Comparison of ENCODE assay signal across 9 mouse cellular contexts in the genomic region with DNA sequence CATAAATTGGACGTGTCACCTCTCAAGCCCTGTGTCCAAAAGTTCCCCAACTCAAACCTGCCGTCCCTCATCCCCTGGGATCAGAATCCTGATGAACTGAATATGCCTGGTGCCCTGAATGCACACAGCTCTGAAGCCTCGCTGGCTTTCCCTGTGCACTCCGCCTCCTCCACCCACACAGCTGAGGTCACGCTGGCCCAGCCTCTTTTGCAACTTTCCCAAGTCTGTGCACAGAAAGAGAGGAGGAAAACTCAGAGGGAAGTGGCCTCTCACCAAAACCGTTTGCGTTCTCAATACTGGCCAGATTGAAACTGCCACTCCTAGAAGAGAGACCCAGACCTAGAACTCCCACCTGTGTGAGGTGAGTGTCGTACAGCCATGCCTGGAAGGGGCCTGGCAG. TPM values are rescaled to one million over a fixed set of nuclear protein-coding genes. Genes with fewer than 3 reads are reported as not detected.
DNase-seq lines count a peak whose midpoint lies in the region; ATAC-seq and TF ChIP-seq lines count a peak whose summit lies in the region.
"Had no signal": no experiment of that assay in that cellular context is flagged by ENCODE, and none has a peak within 500 bp of the region (broad histone marks: within the 10 kb centered on the region; RNA-seq: fewer than 3 reads in every experiment).

TSS of gene Rab7b (plus strand) at position 221 of the 400 bp plus-strand sequence.

- no peaks in the 10 kb centered on the region for H3K27me3 ChIP-seq in kidney, adult 2 months (replicated peaks; ENCODE audit: control insufficient read depth, insufficient read depth, low read length)
- H3K27me3 ChIP-seq in liver, embryonic 15.5 days, result no peaks in the 10 kb centered on the region
- no peaks in the 10 kb centered on the region for H3K27me3 ChIP-seq in stomach, embryonic 16.5 days (ENCODE audit: control insufficient read depth, insufficient read depth, low read length)
- H3K27me3 ChIP-seq: neural tube, embryonic 12.5 days had no signal

- H3K27ac ChIP-seq in kidney, adult 2 months (ENCODE audit: insufficient read depth, low read depth, low read length), result no peak within 1 kb of the TSS
- H3K27ac ChIP-seq in gastrocnemius, adult 2 months, result peak within 1 kb of the TSS; percentile 85
- no peak within 1 kb of the TSS for H3K27ac ChIP-seq in liver, embryonic 15.5 days (replicated peaks)
- H3K27ac ChIP-seq in stomach, embryonic 16.5 days (ENCODE audit: low read length), result peak within 1 kb of the TSS; percentile 72; the same call in 1 of the 2 replicates
- H3K27ac ChIP-seq: neural tube, embryonic 12.5 days had no signal

- TF ChIP-seq CTCF in kidney, adult 2 months (conservative IDR thresholded peaks at IDR 0.05; ENCODE audit: insufficient read depth, insufficient read length, low read depth, low read length), result no peak
- no peak for TF ChIP-seq CTCF in gastrocnemius, adult 2 months (IDR thresholded peaks at IDR 0.05)

- ATAC-seq in liver, embryonic 15.5 days (ENCODE audit: insufficient read depth), result no peak
- ATAC-seq in stomach, embryonic 16.5 days (ENCODE audit: insufficient read depth, low FRiP score), result peak; percentile 53; the same call in 1 of the 2 replicates

- DNase-seq in kidney, adult 2 months, result peak; percentile 27
- no peak for DNase-seq in kidney, adult 18-20 months
- DNase-seq in gastrocnemius, adult 2 months, result peak; percentile 81
- DNase-seq in cerebellum, postnatal 36 days, result no peak
- DNase-seq in T-cell, adult 2 months (ENCODE audit: low spot score), result no peak
- no peak for DNase-seq in embryo, embryonic 11 days

- H3K4me3 ChIP-seq in kidney, adult 2 months (ENCODE audit: insufficient read depth, low read depth, low read length), result no peak within 1 kb of the TSS; the same call in 1 of the 2 replicates
- peak within 1 kb of the TSS; percentile 71 for H3K4me3 ChIP-seq in gastrocnemius, adult 2 months
- no peak within 1 kb of the TSS for H3K4me3 ChIP-seq in liver, embryonic 15.5 days (replicated peaks)
- H3K4me3 ChIP-seq in stomach, embryonic 16.5 days (replicated peaks; ENCODE audit: low read length), result peak within 1 kb of the TSS; percentile 3
- H3K4me3 ChIP-seq: neural tube, embryonic 12.5 days had no signal

- H3K4me1 ChIP-seq in kidney, adult 2 months (ENCODE audit: control insufficient read depth, insufficient read depth, low read length), result no peaks in the 10 kb centered on the region
- H3K4me1 ChIP-seq in liver, embryonic 15.5 days (replicated peaks), result peaks cover 7% of the 10 kb centered on the region; the same call in 1 of the 2 replicates
- H3K4me1 ChIP-seq in stomach, embryonic 16.5 days (ENCODE audit: control insufficient read depth, insufficient read depth, low read length), result peaks cover 12% of the 10 kb centered on the region
- H3K4me1 ChIP-seq: neural tube, embryonic 12.5 days had no signal

- peak within 1 kb of the TSS; percentile 2; the same call in 1 of the 2 replicates for H3K4me2 ChIP-seq in liver, embryonic 15.5 days
- H3K4me2 ChIP-seq in stomach, embryonic 16.5 days (ENCODE audit: low read depth, low read length), result peak within 1 kb of the TSS; percentile 28
- H3K4me2 ChIP-seq: neural tube, embryonic 12.5 days had no signal

- H3K9me3 ChIP-seq in liver, embryonic 15.5 days (replicated peaks), result no peaks in the 10 kb centered on the region
- H3K9me3 ChIP-seq in stomach, embryonic 16.5 days (replicated peaks; ENCODE audit: control insufficient read depth, low read length), result no peaks in the 10 kb centered on the region
- H3K9me3 ChIP-seq: neural tube, embryonic 12.5 days had no signal

- 43% methylated on average over 8 of the region's 8 CpGs for WGBS in kidney, adult 2 months
- 30% methylated on average over 8 of the region's 8 CpGs for WGBS in liver, embryonic 15.5 days (ENCODE audit: insufficient replicate concordance)
- WGBS in stomach, embryonic 16.5 days, result 41% methylated on average over 8 of the region's 8 CpGs

- intact Hi-C loops in gastrocnemius, adult 2 months (cut with DNase I), result no loop called here

- no peak for TF ChIP-seq POLR2A in kidney, adult 2 months (IDR thresholded peaks at IDR 0.05; ENCODE audit: low read depth, low read length)

- no peak within 1 kb of the TSS for H3K9ac ChIP-seq in liver, embryonic 15.5 days
- peak within 1 kb of the TSS; percentile 32; the same call in 1 of the 2 replicates for H3K9ac ChIP-seq in stomach, embryonic 16.5 days (ENCODE audit: low read length)
- H3K9ac ChIP-seq: neural tube, embryonic 12.5 days had no signal

- no peaks in the 10 kb centered on the region for H3K36me3 ChIP-seq in kidney, adult 2 months (ENCODE audit: control insufficient read depth, insufficient read depth, low read length)
- H3K36me3 ChIP-seq in liver, embryonic 15.5 days (replicated peaks), result no peaks in the 10 kb centered on the region
- no peaks in the 10 kb centered on the region for H3K36me3 ChIP-seq in stomach, embryonic 16.5 days (ENCODE audit: control insufficient read depth, insufficient read depth, low read length)
- H3K36me3 ChIP-seq: neural tube, embryonic 12.5 days had no signal

RNA-seq across cellular contexts. Expression of gene Rab7b, which starts in this region (rescaled TPM):
- 1.6 and 2.2 TPM in 2 replicates for polyA plus RNA-seq in kidney, adult 2 months (2012; rRNA removed)
- total RNA-seq in gastrocnemius, adult 2 months (2021), result 1 to 10 TPM; 2.3 to 2.8 TPM
- polyA plus RNA-seq in liver, embryonic 15.5 days (2015; fragmentation: Nextera tagmentation; extraction: Ambion mirVana), result 1.2 TPM in 2 replicates
- polyA plus RNA-seq in stomach, embryonic 16.5 days (2015; fragmentation: Nextera tagmentation; extraction: Ambion mirVana), result 12.5 and 16.8 TPM in 2 replicates

Comparison
In these comparisons a context has a peak if more than half of its experiments do, and no peak if none do; other contexts are left out.
1. DNase-seq: peak in kidney, adult 2 months (single experiment) and gastrocnemius, adult 2 months (single experiment); none in kidney, adult 18-20 months (single experiment), cerebellum, postnatal 36 days (0 of 2), T-cell, adult 2 months (single experiment) and embryo, embryonic 11 days (single experiment).
2. H3K27ac ChIP-seq: peak in gastrocnemius, adult 2 months (single experiment) and stomach, embryonic 16.5 days (single experiment); none in kidney, adult 2 months (single experiment) and liver, embryonic 15.5 days (single experiment).
3. H3K4me3 ChIP-seq: peak in gastrocnemius, adult 2 months (single experiment) and stomach, embryonic 16.5 days (single experiment); none in kidney, adult 2 months (single experiment) and liver, embryonic 15.5 days (single experiment).